Mouse (Mus musculus) small intestine, adult 2 months (tissue): ENCODE data around the gene Ush1g.

Experiments
- CTCF ChIP-seq: fragments of 200-500 bp; IDR thresholded peaks from 2 replicates; pipeline ENCODE4 v1.5.1; 2012; ENCODE audit warnings: low read depth, mild to moderate bottlenecking, control low read depth, inconsistent platforms, low read length, moderate library complexity, mixed read lengths; ENCODE audit not compliant: insufficient replicate concordance, insufficient read length; ENCODE audit errors: extremely low read depth
- POLR2A ChIP-seq: fragments of 200-500 bp; IDR thresholded peaks from 2 replicates; pipeline ENCODE4 v1.6.1; 2012; ENCODE audit warnings: low read depth, mild to moderate bottlenecking, control low read depth, inconsistent platforms, low read length, moderate library complexity

DNA sequence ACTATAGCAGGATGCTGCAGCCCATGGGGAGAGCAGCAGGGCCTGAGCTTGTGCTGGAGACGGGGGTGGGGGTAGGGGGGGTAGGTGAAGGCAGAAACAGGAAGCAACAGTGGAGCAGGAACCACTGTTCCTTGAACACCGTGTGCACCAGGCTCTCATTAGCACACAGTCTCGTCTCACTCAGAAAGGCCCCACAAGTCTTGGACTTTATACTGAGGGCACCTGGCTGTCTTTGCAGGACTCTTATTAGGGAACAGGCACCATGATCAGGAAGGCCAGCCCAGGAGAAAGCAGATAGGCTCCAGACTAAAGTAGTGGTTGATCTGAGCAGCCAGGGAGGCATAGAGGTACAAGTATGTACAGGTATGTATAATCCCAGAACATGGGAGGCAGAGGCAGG is 15.5 kb upstream of the Ush1g start:
- TF ChIP-seq CTCF (no peak), POLR2A (no peak)
